Mouse (Mus musculus) limb, embryonic 14.5 days (tissue): ENCODE results near the gene Lnpep. TPM values are rescaled to one million over a fixed set of nuclear protein-coding genes. Genes with fewer than 3 reads are reported as not detected.

ENCODE experiments used
- ATAC-seq: fragments of 200-750 bp; cut with Nextera tagmentation; 2 replicates; pipeline ENCODE4 v1.8.0; 2017; ENCODE audit warnings: low read depth, moderate number of reproducible peaks, moderate TSS enrichment; ENCODE audit not compliant: low FRiP score
- DNase-seq: peaks from one replicate; pipeline ENCODE4 v3.0.0-alpha.2; 2015; ENCODE audit warnings: low spot score
- H3K27ac ChIP-seq: fragments of 300-500 bp; sonication (generic); replicated peaks from 2 replicates; pipeline ENCODE4 v1.5.1; 2014; ENCODE audit warnings: low read depth, mild to moderate bottlenecking, low read length, moderate library complexity, mixed read lengths
- H3K27me3 ChIP-seq: fragments of 300-500 bp; sonication (generic); 2 replicates; pipeline ENCODE4 v1.6.1; 2014; ENCODE audit warnings: low read length, mixed read lengths; ENCODE audit not compliant: control insufficient read depth, insufficient read depth
- H3K36me3 ChIP-seq: fragments of 300-500 bp; sonication (generic); 2 replicates; pipeline ENCODE4 v1.6.1; 2014; ENCODE audit warnings: mild to moderate bottlenecking, low read length, moderate library complexity, mixed read lengths; ENCODE audit not compliant: control insufficient read depth, insufficient read depth
- H3K4me1 ChIP-seq: fragments of 300-500 bp; sonication (generic); 2 replicates; pipeline ENCODE4 v1.6.1; 2014; ENCODE audit warnings: antibody characterized with exemption, low read length, mixed read lengths; ENCODE audit not compliant: control insufficient read depth, insufficient read depth
- H3K4me2 ChIP-seq: fragments of 300-500 bp; sonication (generic); replicated peaks from 2 replicates; pipeline ENCODE4 v1.6.1; 2014; ENCODE audit warnings: low read depth, mild to moderate bottlenecking, low read length, moderate library complexity; ENCODE audit not compliant: severe bottlenecking
- H3K4me3 ChIP-seq: fragments of 300-500 bp; sonication (generic); replicated peaks from 2 replicates; pipeline ENCODE4 v1.5.1; 2014; ENCODE audit warnings: low read length
- H3K9ac ChIP-seq: fragments of 300-500 bp; sonication (generic); 2 replicates; pipeline ENCODE4 v1.6.1; 2014; ENCODE audit warnings: mild to moderate bottlenecking, low read depth, low read length, moderate library complexity; ENCODE audit not compliant: severe bottlenecking
- H3K9me3 ChIP-seq: fragments of 300-500 bp; sonication (generic); 2 replicates; pipeline ENCODE4 v1.6.1; 2016; ENCODE audit warnings: low read length; ENCODE audit not compliant: control insufficient read depth
- POLR2A ChIP-seq: fragments of 200-500 bp; IDR thresholded peaks from 2 replicates; pipeline ENCODE4 v1.8.0; 2012; ENCODE audit warnings: inconsistent platforms, mild to moderate bottlenecking, moderate library complexity, borderline replicate concordance; ENCODE audit not compliant: insufficient read depth, insufficient read length; ENCODE audit errors: extremely low read depth
- WGBS: fragments of 180-500 bp; shearing (Covaris S2); extraction: QIAGEN DNeasy Blood & Tissue Kit; methylation state at CpG from one replicate; pipeline ENCODE4 v1.1.7; 2014; 5-methylcytosine and 5-hydroxymethylcytosine counted together
- polyA plus RNA-seq, 2 experiments: library from polyadenylated mRNA; depleted of rRNA in 1 of 2; stranded (reverse) in 1 of 2; unstranded in 1 of 2; fragments of >200 nt; fragmentation: Nextera tagmentation in 1 of 2; extraction: Ambion mirVana in 1 of 2; gene quantifications; 2 replicates each; pipeline versions ENCODE4 v1.2.1 to v1.2.3; 2012 to 2014

The Lnpep gene
- polyA plus RNA-seq, 2 experiments: 10.5 to 14.0 TPM

GRCm38 (mm10) chr17:17485789-17486188 is 139.1 kb downstream of the Lnpep start:
- no peak for TF ChIP-seq POLR2A
- no peaks in the 10 kb centered on the region for H3K36me3 ChIP-seq
- 22% methylated on average over 2 of the region's 2 CpGs for whole genome bisulfite sequencing
- peaks cover 8% of the 10 kb centered on the region for H3K4me1 ChIP-seq
- H3K27ac ChIP-seq: no peak overlapping the region
- H3K4me3 ChIP-seq: no peak overlapping the region
- no peak overlapping the region for H3K4me2 ChIP-seq
- DNase-seq (no peak), ATAC-seq (no peak)
- H3K27me3 ChIP-seq: no peaks in the 10 kb centered on the region
- H3K9ac ChIP-seq: no peak overlapping the region
- H3K9me3 ChIP-seq: no peaks in the 10 kb centered on the region

Other genes with a start within 250 kb of the Lnpep start
- gene Lix1, start 222.4 kb downstream of the Lnpep start, polyA plus RNA-seq (2012; rRNA removed): 6.0 and 7.0 TPM in 2 replicates
- 7.6 and 8.6 TPM in 2 replicates for gene Lix1, start 222.4 kb downstream of the Lnpep start, polyA plus RNA-seq (2014; fragmentation: Nextera tagmentation; extraction: Ambion mirVana)
- 0.03 TPM in 1 of 2 replicates, not detected in the other for gene Vmn2r90, start 78.7 kb upstream of the Lnpep start, polyA plus RNA-seq (2012; rRNA removed)
- gene Vmn2r90, start 78.7 kb upstream of the Lnpep start, polyA plus RNA-seq (2014; fragmentation: Nextera tagmentation; extraction: Ambion mirVana): not detected in 2 replicates
- gene Spaca6, start 202.1 kb upstream of the Lnpep start, polyA plus RNA-seq (2012; rRNA removed): 125 and 142 TPM in 2 replicates
- gene Spaca6, start 202.1 kb upstream of the Lnpep start, polyA plus RNA-seq (2014; fragmentation: Nextera tagmentation; extraction: Ambion mirVana): 23.6 and 32.5 TPM in 2 replicates
- 0.19 and 0.25 TPM in 2 replicates for gene Has1, start 230.2 kb upstream of the Lnpep start, polyA plus RNA-seq (2012; rRNA removed)
- 1.6 and 2.2 TPM in 2 replicates for gene Has1, start 230.2 kb upstream of the Lnpep start, polyA plus RNA-seq (2014; fragmentation: Nextera tagmentation; extraction: Ambion mirVana)